Mouse (Mus musculus) T-helper 1 cell (primary cell): ENCODE measurements around the gene Tnfaip1.
"Not testable (repeated sequence)": the region's sequence is repeated elsewhere in the genome, so short reads cannot be mapped to it uniquely, and the experiment has no call there.

Experiments
- in situ Hi-C: fragments of 300-600 bp; cut with MboI, MseI; formaldehyde crosslinking; loops from one replicate; pipeline ENCODE4 v1.15.1; 2025; ENCODE audit warnings: high pct_unique_total_duplicates

Gene Tnfaip1

DNA sequence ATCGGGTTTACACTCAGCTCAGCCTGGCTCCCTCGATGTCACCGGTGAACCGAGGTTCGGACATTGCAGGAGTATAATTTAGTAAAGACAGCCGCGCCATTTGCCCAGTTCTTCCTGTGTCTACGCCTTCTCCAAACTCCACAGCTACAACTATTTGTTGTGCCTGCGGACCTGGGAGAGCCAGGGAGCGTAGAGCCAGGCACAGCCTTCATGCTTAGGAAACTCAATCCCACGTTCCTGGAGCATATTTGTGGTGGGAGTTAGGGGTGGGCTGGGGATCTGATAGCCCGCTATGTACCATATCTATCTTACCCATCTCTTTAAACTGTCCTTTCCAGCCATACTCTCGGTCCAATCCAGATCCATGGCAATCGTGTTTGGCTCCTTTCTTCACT is 555 bp upstream of the Tnfaip1 start:
- in situ Hi-C loops: no loop called here

DNA sequence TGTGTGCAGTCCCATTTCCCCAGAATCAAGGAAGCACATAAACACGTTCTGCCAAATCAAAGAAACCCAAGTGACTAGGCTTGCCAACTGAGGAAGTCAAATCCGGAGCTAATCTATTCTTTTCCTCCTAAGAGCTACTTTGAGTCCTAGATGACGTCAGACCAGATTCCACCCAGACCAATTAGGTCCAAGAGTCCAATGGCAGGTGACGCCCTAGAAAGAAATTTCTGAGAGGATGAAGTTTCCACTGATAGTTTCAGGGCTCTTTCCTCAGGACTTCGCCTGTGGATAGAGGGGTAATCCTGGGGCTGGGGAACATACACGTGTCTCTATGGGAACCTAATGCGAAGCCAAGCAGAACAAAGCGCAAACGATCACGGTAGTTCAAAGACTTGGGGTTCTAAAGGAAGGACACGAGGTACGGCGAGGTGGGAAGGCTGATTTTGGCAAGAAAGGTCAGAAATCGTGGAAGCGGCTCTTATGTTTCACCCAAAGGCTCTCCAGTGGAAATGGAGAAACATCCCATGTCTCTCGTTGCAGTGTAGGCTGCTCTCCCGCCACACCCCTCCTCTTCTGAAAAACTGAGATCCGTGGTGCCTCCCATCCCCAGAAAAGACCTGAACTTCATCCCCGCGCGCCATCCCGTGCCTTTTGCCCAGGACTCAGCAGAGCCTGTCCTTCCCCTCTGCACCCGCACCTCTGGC is 604 bp downstream of the Tnfaip1 start:
- in situ Hi-C loops: no loop called here

GRCm38 (mm10) chr11:78534516-78534915 is 1.6 kb downstream of the Tnfaip1 start:
- in situ Hi-C loops: no loop called here

DNA sequence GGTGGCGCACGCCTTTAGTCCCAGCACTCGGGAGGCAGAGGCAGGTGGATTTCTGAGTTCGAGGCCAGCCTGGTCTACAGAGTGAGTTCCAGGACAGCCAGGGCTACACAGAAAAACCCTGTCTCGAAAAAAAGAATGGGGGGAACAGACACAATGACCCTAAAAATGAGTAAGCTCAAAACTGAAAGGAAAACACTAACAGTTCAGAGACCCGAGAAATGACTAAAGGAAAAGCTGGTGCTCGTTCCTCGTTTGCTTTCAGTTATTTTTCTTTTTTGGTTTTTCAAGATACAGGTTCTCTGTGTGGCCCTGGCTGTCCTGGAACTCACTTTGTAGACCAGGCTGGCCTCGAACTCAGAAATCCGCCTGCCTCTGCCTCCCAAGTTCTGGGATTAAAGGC is 4.6 kb downstream of the Tnfaip1 start:
- in situ Hi-C loops: not testable (repeated sequence)

- in situ Hi-C loops: no loop called here
These were observed 5.1 kb downstream of the Tnfaip1 start for GRCm38 (mm10) chr11:78531046-78531445.

- in situ Hi-C loops: no loop called here
These were observed 6.1 kb downstream of the Tnfaip1 start for GRCm38 (mm10) chr11:78530001-78530400.

DNA sequence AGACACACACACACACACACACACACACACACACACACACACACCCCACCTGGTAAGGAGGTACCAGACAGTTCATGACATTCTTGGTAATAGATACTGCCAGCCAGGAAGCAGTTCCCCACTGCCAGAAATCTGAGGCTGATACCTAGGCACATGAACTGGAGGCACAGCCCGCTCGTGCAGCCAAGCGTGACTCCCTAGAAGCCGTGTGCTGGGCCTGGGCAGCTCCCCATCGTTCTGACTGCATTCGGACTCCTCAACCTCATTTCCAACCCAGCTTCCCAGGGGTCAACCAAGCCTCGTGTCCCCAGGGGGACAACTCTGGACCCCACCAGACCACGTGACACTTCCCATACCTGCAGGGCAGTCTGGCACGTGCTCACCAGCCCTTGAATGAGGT is 7.4 kb downstream of the Tnfaip1 start:
- in situ Hi-C loops: no loop called here

DNA sequence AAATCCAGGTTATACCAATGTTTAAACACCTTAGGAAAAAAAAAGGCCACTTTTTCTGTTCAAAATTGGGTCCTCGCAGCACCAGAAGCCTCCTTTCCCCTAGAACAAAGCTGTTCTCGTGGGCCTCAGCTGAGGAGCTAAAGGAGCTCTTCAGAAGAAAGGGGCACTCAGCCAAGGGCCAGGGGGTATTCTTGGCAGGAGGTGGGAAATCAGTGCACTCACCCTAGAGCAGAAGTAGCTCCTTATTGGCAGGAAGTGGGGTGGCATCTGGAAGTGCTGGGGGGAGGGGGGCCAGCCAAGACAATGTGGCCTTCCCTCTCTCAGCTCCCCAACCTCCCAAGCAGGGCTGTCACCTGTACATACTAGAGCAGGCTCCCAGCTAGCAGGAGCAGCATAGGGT is 11.3 kb downstream of the Tnfaip1 start:
- in situ Hi-C loops: no loop called here

DNA sequence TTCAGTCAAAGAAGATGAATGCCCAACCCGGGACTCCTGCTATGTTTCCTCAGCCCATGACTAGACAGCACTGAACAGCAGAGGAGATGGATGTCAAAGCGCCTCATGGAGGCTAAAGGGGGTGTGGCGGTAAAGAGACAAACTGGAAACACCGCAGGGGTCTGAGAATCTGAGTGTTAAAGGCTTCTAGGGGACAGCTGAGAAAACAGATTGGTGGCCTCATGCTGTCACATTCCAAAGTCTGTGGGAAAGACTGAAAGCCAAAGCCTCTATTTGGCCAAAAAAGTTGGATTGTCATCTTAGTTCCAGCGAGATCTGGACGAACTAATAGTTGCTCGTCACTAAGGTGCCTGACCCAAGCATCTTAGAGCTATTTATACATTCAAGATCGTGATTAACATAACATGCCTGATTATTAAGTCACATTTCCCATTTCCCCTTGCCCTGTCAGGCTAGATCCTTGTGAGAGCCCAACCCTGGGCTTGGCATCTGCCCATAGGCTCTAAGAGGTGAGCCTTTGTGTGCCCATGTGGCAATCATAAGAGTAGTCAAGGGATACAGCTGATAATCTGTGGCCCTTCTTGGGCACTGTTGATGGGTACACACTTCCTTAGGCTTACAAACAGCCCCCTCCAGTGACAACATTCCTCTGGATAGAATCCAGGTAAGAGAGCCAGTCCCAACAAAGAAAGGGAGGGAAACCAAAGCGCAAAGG is 12.7 kb downstream of the Tnfaip1 start:
- in situ Hi-C loops: no loop called here

DNA sequence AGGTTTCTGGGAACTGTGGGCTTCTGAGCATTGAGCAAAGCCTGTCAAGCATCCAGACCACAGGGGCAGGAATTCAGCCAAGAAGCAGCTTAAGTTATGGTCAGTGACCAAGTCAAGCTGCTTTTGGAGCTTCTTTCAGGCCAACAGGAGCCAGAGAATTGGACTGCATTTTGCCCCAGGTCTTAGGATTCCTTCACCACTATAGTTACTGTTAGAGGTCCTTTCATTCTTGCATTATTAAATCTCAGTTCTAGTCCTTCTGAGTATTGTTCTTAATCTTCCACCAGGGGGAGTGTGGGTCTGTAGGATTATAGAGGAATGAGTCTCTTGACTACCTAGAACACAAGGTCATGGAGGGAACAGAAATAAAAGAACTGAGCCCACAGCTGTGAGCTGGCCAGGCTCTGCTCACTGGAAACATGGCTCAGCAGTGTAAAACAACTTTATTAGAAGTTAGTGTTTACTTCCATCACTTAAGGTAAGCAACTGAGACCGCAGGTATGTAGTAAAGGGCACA is 13.6 kb downstream of the Tnfaip1 start:
- in situ Hi-C loops: no loop called here

GRCm38 (mm10) chr11:78521880-78522279 is 14.3 kb downstream of the Tnfaip1 start:
- in situ Hi-C loops: no loop called here

DNA sequence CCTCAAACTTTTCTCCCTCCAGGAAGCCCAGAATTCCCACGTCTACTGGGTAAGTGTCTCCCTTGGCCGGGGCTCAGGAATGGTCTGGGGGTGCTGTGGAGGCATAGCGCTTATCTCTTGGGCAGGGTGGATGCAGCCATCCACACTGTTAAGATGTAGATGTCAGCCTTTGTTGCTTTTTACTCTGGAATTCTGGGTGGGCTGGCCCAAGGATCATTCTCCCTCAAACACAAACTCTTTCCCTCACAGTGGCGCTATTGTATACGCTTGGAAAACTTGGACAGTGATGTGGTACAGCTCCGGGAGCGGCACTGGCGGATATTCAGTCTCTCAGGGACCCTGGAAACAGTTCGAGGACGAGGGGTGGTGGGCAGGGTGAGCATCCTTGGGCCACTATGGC is 17.2 kb downstream of the Tnfaip1 start:
- in situ Hi-C loops: no loop called here

GRCm38 (mm10) chr11:78515549-78516325 is 20.4 kb downstream of the Tnfaip1 start:
- in situ Hi-C loops: no loop called here

DNA sequence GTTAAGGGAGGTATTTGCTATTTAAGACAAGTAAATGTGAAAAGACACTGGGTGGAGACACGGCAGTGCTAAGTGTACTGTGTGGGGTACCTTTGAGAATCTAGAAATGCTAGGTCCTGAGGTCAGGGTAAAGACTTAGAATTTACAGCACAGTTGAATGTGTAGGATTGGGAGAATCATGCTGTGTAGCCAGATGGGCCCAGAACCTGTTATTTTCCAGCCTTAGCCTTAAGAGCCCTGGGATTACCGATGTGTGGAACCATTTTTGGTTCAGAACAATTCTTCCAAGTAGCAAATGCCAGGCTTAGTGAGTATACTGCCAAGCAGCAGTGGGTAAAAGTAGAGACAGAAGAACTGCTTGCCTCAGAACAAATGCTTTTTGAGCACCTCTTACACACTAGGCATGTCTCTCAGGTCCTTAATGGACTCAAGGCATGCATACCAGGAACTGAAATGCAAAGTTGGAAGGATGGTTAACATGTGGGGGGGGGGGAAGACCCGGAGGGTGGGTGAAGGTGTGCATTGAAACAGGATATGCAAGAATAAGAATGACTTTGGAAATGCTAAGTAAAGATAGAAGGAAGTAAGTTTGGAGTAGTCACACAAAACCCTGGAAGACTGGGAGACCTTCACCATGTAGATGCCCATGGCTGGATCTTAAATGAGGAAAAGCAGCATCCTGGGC is 22.9 kb downstream of the Tnfaip1 start:
- in situ Hi-C loops: no loop called here

DNA sequence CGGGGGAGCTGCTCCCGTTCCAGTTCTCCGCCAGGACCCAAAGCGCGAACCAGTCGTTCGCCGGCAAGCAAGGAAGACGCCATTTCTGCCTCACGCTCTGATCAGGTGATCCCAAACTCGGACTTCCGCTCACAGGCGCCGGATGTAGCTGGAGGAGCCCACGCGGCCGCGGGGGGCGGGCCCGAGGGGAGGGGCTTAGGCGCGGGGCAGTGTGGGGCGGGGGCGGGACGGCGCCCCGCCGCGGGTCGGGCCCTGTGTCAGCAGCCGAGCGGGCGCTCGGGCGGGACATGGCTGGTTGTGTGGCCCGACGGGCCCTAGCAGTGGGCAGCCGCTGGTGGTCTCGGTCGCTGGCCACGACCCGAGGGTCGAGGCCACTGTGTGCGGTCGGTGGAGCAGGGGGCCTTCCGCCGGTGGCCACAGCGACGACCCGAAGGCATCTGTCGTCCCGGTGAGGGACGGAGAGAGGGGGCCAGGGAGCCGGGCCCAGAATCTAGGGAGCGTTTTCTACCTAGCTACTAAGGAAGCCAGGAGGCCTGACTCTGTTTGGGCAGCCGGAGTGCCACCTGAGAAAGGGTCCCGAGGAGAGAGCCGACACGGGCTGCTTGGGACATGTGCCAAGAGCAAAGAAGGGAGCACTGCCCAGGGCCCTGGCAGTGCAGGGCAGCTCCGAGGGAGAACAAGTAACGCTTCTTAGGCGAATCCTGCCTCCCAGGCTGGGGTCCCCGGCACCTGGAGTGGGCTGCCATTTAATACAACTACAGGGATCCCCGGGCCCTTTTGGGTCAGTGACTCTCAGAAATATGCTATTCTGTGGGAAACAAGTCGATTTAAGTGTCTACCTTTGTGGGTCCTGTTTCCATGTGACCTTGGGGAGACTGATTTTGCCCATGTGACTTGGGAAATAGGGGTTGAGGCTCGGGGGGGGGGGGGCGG is 23.8 kb downstream of the Tnfaip1 start, which contains the start of the genes Tmem199 and Poldip2:
Gene Tmem199 (minus strand): TSS at position 148 of the 933 bp plus-strand sequence.
Gene Poldip2 (plus strand): TSS at position 169 of the 933 bp plus-strand sequence.
- in situ Hi-C loops: no loop called here

DNA sequence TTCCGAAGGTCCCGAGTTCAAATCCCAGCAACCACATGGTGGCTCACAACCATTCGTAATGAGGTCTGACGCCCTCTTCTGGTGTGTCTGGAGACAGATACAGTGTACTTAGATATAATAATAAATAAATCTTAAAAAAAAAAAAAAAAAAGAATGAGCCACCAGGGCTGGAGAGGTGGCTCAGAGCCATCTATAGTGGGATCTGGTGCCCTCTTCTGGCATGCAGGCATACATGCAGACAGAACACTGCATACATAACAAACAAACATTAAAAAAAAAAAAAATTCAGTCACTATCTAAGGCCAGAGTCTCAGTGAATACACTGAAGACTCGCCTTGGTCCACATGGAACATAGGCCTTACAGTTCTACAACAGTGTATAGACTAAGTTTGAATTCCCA is 27.0 kb downstream of the Tnfaip1 start:
- in situ Hi-C loops: loop anchor here (10.0 kb wide), 1 partner anchor 1456 kb away; the partner anchor contains the start of gene Utp6

- in situ Hi-C loops: loop anchor here (10.0 kb wide), 1 partner anchor 1459 kb away; the partner anchor contains the start of gene Utp6
These were observed 30.7 kb downstream of the Tnfaip1 start for GRCm38 (mm10) chr11:78505430-78505829.

GRCm38 (mm10) chr11:78502909-78503650 is 33.1 kb downstream of the Tnfaip1 start, which contains the start of gene Sebox:
Sebox (plus strand) TSS chr11:78503447.
- in situ Hi-C loops: loop anchor here (10.0 kb wide), 1 partner anchor 1462 kb away; the partner anchor contains the start of gene Utp6

- in situ Hi-C loops: loop anchor here (10.0 kb wide), 1 partner anchor 1463 kb away; the partner anchor contains the start of gene Utp6
These were observed 34.6 kb downstream of the Tnfaip1 start for GRCm38 (mm10) chr11:78501529-78501928.
